Mouse (Mus musculus): Measurements from ENCODE around the gene B430306N03Rik. TPM values are rescaled to one million over a fixed set of nuclear protein-coding genes. Genes with fewer than 3 reads are reported as not detected.
"Not testable (repeated sequence)": the region's sequence is repeated elsewhere in the genome, so short reads cannot be mapped to it uniquely, and the experiment has no call there.

Gene B430306N03Rik
- not detected for polyA plus RNA-seq (2012; fragmentation: generic; extraction: Trizol)
- long read RNA-seq, experiment 1 = 0 reads
- long read RNA-seq, experiment 2 = 0 reads

- not testable (repeated sequence) for H3K36me3 ChIP-seq (ENCODE audit: control insufficient read depth, insufficient read depth); H3K4me3 ChIP-seq (ENCODE audit: insufficient read depth, poor library complexity, severe bottlenecking); H3K79me2 ChIP-seq (ENCODE audit: control insufficient read depth, insufficient read depth); H3K27me3 ChIP-seq (ENCODE audit: control insufficient read depth, insufficient read depth, insufficient read length); H3K79me3 ChIP-seq (ENCODE audit: low read depth); H3ac ChIP-seq (ENCODE audit: control insufficient read depth, insufficient read length, low read depth)
These were observed at the start of gene B430306N03Rik for GRCm38 (mm10) chr17:48315905-48316579. Gene B430306N03Rik (plus strand): TSS chr17:48316141.

- Histone ChIP-seq H3ac (ENCODE audit: control insufficient read depth, insufficient read length, low read depth) (no peak overlapping the region), H3K27me3 (ENCODE audit: control insufficient read depth, insufficient read depth, insufficient read length) (no peaks in the 10 kb centered on the region), H3K79me2 (ENCODE audit: control insufficient read depth, insufficient read depth) (no peaks in the 10 kb centered on the region), H3K36me3 (ENCODE audit: control insufficient read depth, insufficient read depth) (no peaks in the 10 kb centered on the region), H3K79me3 (ENCODE audit: low read depth) (no peaks in the 10 kb centered on the region), H3K4me3 (ENCODE audit: insufficient read depth, poor library complexity, severe bottlenecking) (no peak overlapping the region)
- TF ChIP-seq MYOG (IDR thresholded peaks at IDR 0.05; ENCODE audit: control insufficient read depth, extremely low read depth, insufficient read length) (no peak), CTCF (IDR thresholded peaks at IDR 0.05; ENCODE audit: control insufficient read depth, insufficient read depth, insufficient read length) (no peak), MAX (IDR thresholded peaks at IDR 0.05) (no peak), USF1 (IDR thresholded peaks at IDR 0.05; ENCODE audit: low read depth) (no peak), FOSL1 (IDR thresholded peaks at IDR 0.05; ENCODE audit: insufficient read depth, low read length, poor library complexity, severe bottlenecking) (no peak), CEBPB (IDR thresholded peaks at IDR 0.05; ENCODE audit: low read depth) (no peak), MYOD1 (IDR thresholded peaks at IDR 0.05; ENCODE audit: control insufficient read depth, insufficient read length, low read depth) (no peak)
These were observed 49.2 kb upstream of the B430306N03Rik start for GRCm38 (mm10) chr17:48266610-48267304.

GRCm38 (mm10) chr17:48267591-48267990, 48.4 kb upstream of the B430306N03Rik start:
- Histone ChIP-seq H3K36me3 (ENCODE audit: control insufficient read depth, insufficient read depth) (no peaks in the 10 kb centered on the region), H3K27me3 (ENCODE audit: control insufficient read depth, insufficient read depth, insufficient read length) (no peaks in the 10 kb centered on the region), H3K79me3 (ENCODE audit: low read depth) (no peaks in the 10 kb centered on the region), H3ac (ENCODE audit: control insufficient read depth, insufficient read length, low read depth) (no peak overlapping the region), H3K4me3 (ENCODE audit: insufficient read depth, poor library complexity, severe bottlenecking) (no peak overlapping the region), H3K79me2 (ENCODE audit: control insufficient read depth, insufficient read depth) (no peaks in the 10 kb centered on the region)
- TF ChIP-seq MAX (IDR thresholded peaks at IDR 0.05) = no peak
- no peak for TF ChIP-seq MYOG (IDR thresholded peaks at IDR 0.05; ENCODE audit: control insufficient read depth, extremely low read depth, insufficient read length)
- no peak for TF ChIP-seq MYOD1 (IDR thresholded peaks at IDR 0.05; ENCODE audit: control insufficient read depth, insufficient read length, low read depth)
- no peak for TF ChIP-seq USF1 (IDR thresholded peaks at IDR 0.05; ENCODE audit: low read depth)
- TF ChIP-seq FOSL1 (IDR thresholded peaks at IDR 0.05; ENCODE audit: insufficient read depth, low read length, poor library complexity, severe bottlenecking) = no peak

GRCm38 (mm10) chr17:48268276-48268675, 47.7 kb upstream of the B430306N03Rik start:
- no peak overlapping the region for H3ac ChIP-seq (ENCODE audit: control insufficient read depth, insufficient read length, low read depth)
- no peaks in the 10 kb centered on the region for H3K79me2 ChIP-seq (ENCODE audit: control insufficient read depth, insufficient read depth)
- no peaks in the 10 kb centered on the region for H3K27me3 ChIP-seq (ENCODE audit: control insufficient read depth, insufficient read depth, insufficient read length)
- H3K79me3 ChIP-seq (ENCODE audit: low read depth) = no peaks in the 10 kb centered on the region
- no peaks in the 10 kb centered on the region for H3K36me3 ChIP-seq (ENCODE audit: control insufficient read depth, insufficient read depth)
- TF ChIP-seq MYOD1 (IDR thresholded peaks at IDR 0.05; ENCODE audit: control insufficient read depth, insufficient read length, low read depth) = no peak
- no peak for TF ChIP-seq CEBPB (IDR thresholded peaks at IDR 0.05; ENCODE audit: low read depth)
- no peak for TF ChIP-seq FOSL1 (IDR thresholded peaks at IDR 0.05; ENCODE audit: insufficient read depth, low read length, poor library complexity, severe bottlenecking)
- TF ChIP-seq MAX (IDR thresholded peaks at IDR 0.05) = no peak
- TF ChIP-seq USF1 (IDR thresholded peaks at IDR 0.05; ENCODE audit: low read depth) = no peak
- TF ChIP-seq MYOG (IDR thresholded peaks at IDR 0.05; ENCODE audit: control insufficient read depth, extremely low read depth, insufficient read length) = no peak
- no peak for TF ChIP-seq CTCF (IDR thresholded peaks at IDR 0.05; ENCODE audit: control insufficient read depth, insufficient read depth, insufficient read length)
- no peak overlapping the region for H3K4me3 ChIP-seq (ENCODE audit: insufficient read depth, poor library complexity, severe bottlenecking)

- H3K4me3 ChIP-seq (ENCODE audit: insufficient read depth, poor library complexity, severe bottlenecking) = no peak overlapping the region
- no peak for TF ChIP-seq FOSL1 (IDR thresholded peaks at IDR 0.05; ENCODE audit: insufficient read depth, low read length, poor library complexity, severe bottlenecking)
- TF ChIP-seq MYOG (IDR thresholded peaks at IDR 0.05; ENCODE audit: control insufficient read depth, extremely low read depth, insufficient read length) = no peak
- TF ChIP-seq CTCF (IDR thresholded peaks at IDR 0.05; ENCODE audit: control insufficient read depth, insufficient read depth, insufficient read length) = no peak
- TF ChIP-seq USF1 (IDR thresholded peaks at IDR 0.05; ENCODE audit: low read depth) = no peak
- TF ChIP-seq MYOD1 (IDR thresholded peaks at IDR 0.05; ENCODE audit: control insufficient read depth, insufficient read length, low read depth) = no peak
- TF ChIP-seq MAX (IDR thresholded peaks at IDR 0.05) = no peak
- TF ChIP-seq CEBPB (IDR thresholded peaks at IDR 0.05; ENCODE audit: low read depth) = no peak
- no peaks in the 10 kb centered on the region for H3K27me3 ChIP-seq (ENCODE audit: control insufficient read depth, insufficient read depth, insufficient read length)
- no peaks in the 10 kb centered on the region for H3K79me3 ChIP-seq (ENCODE audit: low read depth)
- no peak overlapping the region for H3ac ChIP-seq (ENCODE audit: control insufficient read depth, insufficient read length, low read depth)
- no peaks in the 10 kb centered on the region for H3K36me3 ChIP-seq (ENCODE audit: control insufficient read depth, insufficient read depth)
- H3K79me2 ChIP-seq (ENCODE audit: control insufficient read depth, insufficient read depth) = no peaks in the 10 kb centered on the region
These were observed 46.1 kb upstream of the B430306N03Rik start for GRCm38 (mm10) chr17:48269833-48270232.

GRCm38 (mm10) chr17:48272158-48272557, 43.8 kb upstream of the B430306N03Rik start:
- Histone ChIP-seq H3K27me3 (ENCODE audit: control insufficient read depth, insufficient read depth, insufficient read length) (no peaks in the 10 kb centered on the region), H3K79me3 (ENCODE audit: low read depth) (no peaks in the 10 kb centered on the region), H3K4me3 (ENCODE audit: insufficient read depth, poor library complexity, severe bottlenecking) (no peak overlapping the region), H3ac (ENCODE audit: control insufficient read depth, insufficient read length, low read depth) (no peak overlapping the region), H3K79me2 (ENCODE audit: control insufficient read depth, insufficient read depth) (no peaks in the 10 kb centered on the region), H3K36me3 (ENCODE audit: control insufficient read depth, insufficient read depth) (no peaks in the 10 kb centered on the region)
- no peak for TF ChIP-seq USF1 (IDR thresholded peaks at IDR 0.05; ENCODE audit: low read depth)
- no peak for TF ChIP-seq CEBPB (IDR thresholded peaks at IDR 0.05; ENCODE audit: low read depth)
- no peak for TF ChIP-seq CTCF (IDR thresholded peaks at IDR 0.05; ENCODE audit: control insufficient read depth, insufficient read depth, insufficient read length)
- no peak for TF ChIP-seq MAX (IDR thresholded peaks at IDR 0.05)
- TF ChIP-seq MYOG (IDR thresholded peaks at IDR 0.05; ENCODE audit: control insufficient read depth, extremely low read depth, insufficient read length) = no peak
- no peak for TF ChIP-seq FOSL1 (IDR thresholded peaks at IDR 0.05; ENCODE audit: insufficient read depth, low read length, poor library complexity, severe bottlenecking)
- no peak for TF ChIP-seq MYOD1 (IDR thresholded peaks at IDR 0.05; ENCODE audit: control insufficient read depth, insufficient read length, low read depth)
